Mouse (Mus musculus) retina, postnatal 1 day (tissue): ENCODE measurements around the gene Plekhg3.

ENCODE experiments used
- DNase-seq: peaks from one replicate; pipeline ENCODE4 v3.0.0-alpha.2; 2012

Plekhg3 gene

GRCm38 (mm10) chr12:76552958-76553357, 22.3 kb downstream of the Plekhg3 start:
- DNase-seq = no peak

- DNase-seq = no peak
Observed at GRCm38 (mm10) chr12:76553917-76554316, 23.2 kb downstream of the Plekhg3 start.

- DNase-seq = no peak
Observed at GRCm38 (mm10) chr12:76554392-76554791, 23.7 kb downstream of the Plekhg3 start.

- DNase-seq = no peak
Observed at GRCm38 (mm10) chr12:76554871-76555386, 24.2 kb downstream of the Plekhg3 start.

- DNase-seq = peak; percentile 43
Observed at GRCm38 (mm10) chr12:76556187-76556586, 25.5 kb downstream of the Plekhg3 start.

- DNase-seq = peak; percentile 83
Observed at GRCm38 (mm10) chr12:76556745-76557389, 26.2 kb downstream of the Plekhg3 start.

- DNase-seq = no peak
Observed at GRCm38 (mm10) chr12:76558206-76558605, 27.5 kb downstream of the Plekhg3 start.

- no peak for DNase-seq
Observed at GRCm38 (mm10) chr12:76562196-76562595, 31.5 kb downstream of the Plekhg3 start.

GRCm38 (mm10) chr12:76566284-76566683, 35.6 kb downstream of the Plekhg3 start:
- no peak for DNase-seq

- DNase-seq = no peak
Observed at GRCm38 (mm10) chr12:76570221-76570940, 39.7 kb downstream of the Plekhg3 start.

GRCm38 (mm10) chr12:76571266-76571665, 40.6 kb downstream of the Plekhg3 start:
- no peak for DNase-seq

GRCm38 (mm10) chr12:76572261-76573251, 41.9 kb downstream of the Plekhg3 start:
- DNase-seq = no peak

- no peak for DNase-seq
Observed at GRCm38 (mm10) chr12:76573381-76573780, 42.7 kb downstream of the Plekhg3 start.

- no peak for DNase-seq
Observed at GRCm38 (mm10) chr12:76574815-76575214, 44.1 kb downstream of the Plekhg3 start.

GRCm38 (mm10) chr12:76576061-76576460, 45.4 kb downstream of the Plekhg3 start:
- DNase-seq = no peak

GRCm38 (mm10) chr12:76576806-76577205, 46.1 kb downstream of the Plekhg3 start:
- no peak for DNase-seq

- DNase-seq = no peak
Observed at GRCm38 (mm10) chr12:76577858-76578257, 47.2 kb downstream of the Plekhg3 start.

GRCm38 (mm10) chr12:76578465-76578864, 47.8 kb downstream of the Plekhg3 start:
- no peak for DNase-seq

- DNase-seq = no peak
Observed at GRCm38 (mm10) chr12:76579806-76580205, 49.1 kb downstream of the Plekhg3 start.

- DNase-seq = no peak
Observed at GRCm38 (mm10) chr12:76582139-76582538, 51.4 kb downstream of the Plekhg3 start.

GRCm38 (mm10) chr12:76582841-76583240, 52.1 kb downstream of the Plekhg3 start:
- no peak for DNase-seq

GRCm38 (mm10) chr12:76583454-76583853, 52.8 kb downstream of the Plekhg3 start:
- DNase-seq = no peak

GRCm38 (mm10) chr12:76585028-76585427, 54.3 kb downstream of the Plekhg3 start:
- DNase-seq = no peak
